Mouse (Mus musculus) erythroblast, embryonic 14.5 days (primary cell): ENCODE measurements around the gene Slco4c1.

Experiments used
- GATA1 ChIP-seq: IDR thresholded peaks from 2 replicates; pipeline ENCODE4 v1.6.1; 2012; ENCODE audit warnings: low read length, inconsistent platforms, mixed read lengths
- TAL1 ChIP-seq: IDR thresholded peaks from 3 replicates; pipeline ENCODE4 v1.6.1; 2012; ENCODE audit warnings: low read length, inconsistent platforms, mixed read lengths

DNA sequence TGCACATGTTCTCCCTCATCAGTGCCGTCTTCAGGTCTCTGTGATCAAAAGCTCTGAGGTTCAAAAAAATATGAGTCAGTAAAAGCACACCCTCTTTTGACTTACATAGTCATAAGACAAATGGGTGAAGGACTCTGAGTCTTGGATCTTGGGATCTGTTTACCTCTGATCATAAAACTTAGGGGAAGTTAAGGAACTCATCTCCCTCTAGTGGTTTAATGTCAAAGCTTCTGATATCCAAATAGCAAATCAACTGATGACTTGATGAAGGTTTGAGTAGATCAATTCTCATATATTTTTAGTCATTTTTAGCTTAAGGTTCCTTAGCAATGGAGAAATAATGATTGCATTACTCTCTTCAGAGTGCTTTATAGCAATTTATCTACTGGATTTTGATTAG is 82.7 kb downstream of the Slco4c1 start:
- TF ChIP-seq TAL1 (no peak), GATA1 (no peak)
